Mouse (Mus musculus) cerebellum, adult 11-12 months (tissue): ENCODE results near the gene Fam129a.
"Not testable (repeated sequence)": the region's sequence is repeated elsewhere in the genome, so short reads cannot be mapped to it uniquely, and the experiment has no call there.

Experiments
- DNase-seq: peaks from one replicate; pipeline ENCODE4 v3.0.0; 2022

Gene Fam129a

DNA sequence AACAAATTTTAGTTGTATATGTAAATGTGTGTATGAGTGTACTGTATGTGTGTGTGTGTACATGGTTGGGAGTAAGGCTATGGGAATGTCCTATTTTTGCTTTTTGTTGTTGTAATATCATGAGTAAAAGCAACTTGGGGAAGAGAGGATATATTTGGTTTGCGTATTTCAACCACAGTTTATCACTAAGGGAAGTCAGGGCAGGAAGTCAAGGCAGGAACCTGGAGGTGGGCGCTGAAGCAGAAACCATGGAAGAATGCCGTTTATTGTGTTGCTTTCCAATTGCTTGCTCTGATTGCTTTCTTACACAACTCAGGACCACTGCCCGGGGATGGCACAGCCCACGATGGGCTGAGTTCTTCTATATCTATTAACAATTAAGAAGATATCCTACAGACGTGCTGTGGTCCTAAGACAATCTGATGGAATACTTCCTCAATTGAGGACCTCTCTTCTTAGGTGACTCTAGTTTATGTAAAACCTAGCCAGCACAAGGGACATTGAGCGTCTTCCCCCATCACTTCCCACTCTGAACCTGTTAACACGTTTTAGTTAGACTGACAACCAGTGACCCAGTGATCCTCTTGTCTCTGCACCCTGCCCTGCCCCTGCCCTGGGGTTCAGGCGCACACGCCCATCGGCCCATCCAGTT, 13.7 kb downstream of the Fam129a start:
- DNase-seq: no peak

DNA sequence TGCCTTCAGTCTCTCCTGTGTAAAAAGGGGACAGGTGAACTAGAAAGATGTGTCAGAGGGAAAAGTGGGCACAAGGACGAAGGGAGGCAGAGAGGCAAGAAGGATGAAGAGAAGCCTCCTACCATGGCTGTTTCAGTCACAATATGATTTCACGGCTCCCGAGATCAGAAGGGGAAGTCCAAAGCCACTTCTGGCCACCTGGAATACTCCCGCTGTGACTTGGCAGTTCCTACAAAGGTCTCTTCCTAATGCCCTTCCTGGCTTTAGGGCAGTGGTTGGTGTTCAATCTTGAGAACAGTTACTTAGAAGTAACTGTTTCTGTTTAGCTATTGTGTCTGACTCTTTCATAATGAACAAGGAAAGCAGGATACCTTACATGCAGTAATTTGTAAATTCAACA, 14.7 kb downstream of the Fam129a start:
- DNase-seq: no peak

DNA sequence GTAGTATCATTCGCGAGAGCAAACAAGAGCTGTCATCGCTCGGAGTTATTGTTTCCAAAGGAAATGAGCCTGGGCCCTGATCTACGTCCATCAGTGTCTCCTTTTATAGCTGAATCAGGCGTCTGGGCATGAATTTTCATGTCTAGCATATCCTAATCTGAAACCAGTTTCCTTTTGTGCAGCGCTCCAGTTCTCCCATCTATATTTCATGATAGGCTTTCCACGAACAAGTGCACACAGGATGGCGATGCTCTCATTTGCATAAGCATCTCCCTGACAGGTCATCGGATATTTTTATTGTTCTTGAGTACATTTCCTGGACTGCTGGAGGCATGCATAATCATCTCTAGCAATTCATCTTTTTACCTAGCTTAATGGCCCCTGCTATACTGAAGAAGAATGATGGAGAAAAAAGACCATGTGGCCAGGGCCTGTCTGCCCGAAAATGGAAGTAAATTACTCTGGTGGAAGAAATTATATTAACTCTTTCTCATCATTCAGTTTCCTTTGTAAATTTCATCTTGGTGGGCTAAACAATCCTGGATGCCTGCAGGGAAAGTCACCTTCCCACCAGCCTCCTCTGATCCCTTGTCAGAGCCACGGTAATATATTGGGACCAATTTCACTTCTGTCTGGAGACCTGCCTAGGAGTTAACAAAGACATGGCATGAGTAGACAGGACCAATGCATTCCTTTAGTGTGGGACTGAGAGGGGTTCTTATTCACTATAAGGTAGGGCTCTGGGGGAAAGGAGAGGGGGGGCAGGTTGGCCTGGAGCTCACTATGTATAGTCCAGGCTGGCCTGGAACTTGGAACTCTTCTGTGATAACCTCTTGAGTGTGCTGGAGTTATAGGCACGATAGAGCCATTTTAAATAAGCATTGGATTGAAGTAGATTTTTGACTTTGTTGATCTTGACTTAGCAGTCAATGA, 21.4 kb downstream of the Fam129a start:
- no peak for DNase-seq

DNA sequence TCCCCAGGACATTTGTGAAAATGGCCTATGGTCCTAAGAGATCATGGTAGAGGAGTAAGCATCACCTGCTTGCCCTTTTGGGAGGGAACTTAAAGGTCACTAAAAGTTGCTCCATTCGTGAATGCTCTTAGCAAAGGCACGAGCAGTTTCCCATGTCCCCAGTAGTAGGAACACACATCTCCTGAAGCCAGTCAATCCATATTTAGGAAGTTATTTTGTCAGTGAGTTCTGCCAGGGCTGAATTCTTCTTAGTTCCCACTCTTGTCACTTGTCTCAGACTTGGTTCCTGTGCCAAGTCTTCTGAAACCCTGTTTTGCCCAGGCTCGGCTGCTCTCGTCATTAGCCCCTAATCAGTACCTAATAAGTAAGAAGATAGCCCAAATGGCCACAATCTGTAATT, 23.9 kb downstream of the Fam129a start:
- DNase-seq: no peak

DNA sequence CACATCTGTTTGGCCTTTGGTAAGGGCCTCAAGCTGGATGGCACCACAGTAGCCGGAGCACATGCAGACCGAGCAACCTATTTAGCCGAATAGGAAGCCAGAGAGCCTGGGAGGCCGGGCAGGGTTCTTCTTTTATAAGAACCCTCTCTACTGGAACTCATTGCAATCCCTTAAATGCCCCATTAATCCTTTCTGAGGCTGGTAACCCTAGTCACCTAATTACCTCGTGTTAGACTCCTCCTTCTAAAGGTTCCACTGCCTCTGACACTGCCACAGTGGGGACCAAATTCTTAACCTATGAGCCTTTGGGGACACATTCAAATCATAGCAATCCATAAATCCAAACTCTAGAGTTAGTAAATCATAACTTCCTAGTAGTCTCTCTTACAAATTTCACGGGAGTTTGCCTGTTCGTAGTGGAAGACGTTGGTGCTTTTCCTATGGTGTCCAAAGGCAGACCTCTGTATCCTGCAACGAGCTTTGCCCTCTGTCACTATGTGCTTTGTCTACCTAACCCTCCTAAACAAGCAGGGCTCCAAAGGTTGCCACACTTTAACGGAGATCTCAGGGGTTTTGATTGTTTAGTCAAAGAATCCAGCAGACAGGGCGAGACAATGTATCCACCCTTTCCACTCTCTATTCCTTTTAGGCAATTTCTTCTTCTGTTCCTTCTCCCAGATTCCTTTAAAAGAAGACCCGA, 24.8 kb downstream of the Fam129a start:
- no peak for DNase-seq

DNA sequence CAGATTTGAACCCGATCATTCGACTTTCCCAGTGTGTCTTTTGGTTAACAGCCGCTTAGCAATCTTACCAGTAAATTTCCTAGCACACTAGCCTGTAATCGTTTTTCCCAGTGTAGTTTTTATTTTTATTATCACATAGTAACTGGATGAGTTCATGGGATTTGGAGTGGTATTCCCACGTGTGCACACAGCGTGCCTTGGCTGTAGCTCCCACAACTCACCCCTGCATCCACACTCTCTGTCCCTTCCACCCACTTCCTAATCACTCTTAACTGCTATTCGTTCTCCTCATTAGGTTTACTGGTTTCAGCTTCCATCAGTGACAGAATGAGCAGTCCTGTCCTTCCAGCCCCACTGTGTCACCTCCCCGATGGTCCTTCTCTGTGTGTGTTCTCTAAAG, 25.6 kb downstream of the Fam129a start:
- DNase-seq: no peak

DNA sequence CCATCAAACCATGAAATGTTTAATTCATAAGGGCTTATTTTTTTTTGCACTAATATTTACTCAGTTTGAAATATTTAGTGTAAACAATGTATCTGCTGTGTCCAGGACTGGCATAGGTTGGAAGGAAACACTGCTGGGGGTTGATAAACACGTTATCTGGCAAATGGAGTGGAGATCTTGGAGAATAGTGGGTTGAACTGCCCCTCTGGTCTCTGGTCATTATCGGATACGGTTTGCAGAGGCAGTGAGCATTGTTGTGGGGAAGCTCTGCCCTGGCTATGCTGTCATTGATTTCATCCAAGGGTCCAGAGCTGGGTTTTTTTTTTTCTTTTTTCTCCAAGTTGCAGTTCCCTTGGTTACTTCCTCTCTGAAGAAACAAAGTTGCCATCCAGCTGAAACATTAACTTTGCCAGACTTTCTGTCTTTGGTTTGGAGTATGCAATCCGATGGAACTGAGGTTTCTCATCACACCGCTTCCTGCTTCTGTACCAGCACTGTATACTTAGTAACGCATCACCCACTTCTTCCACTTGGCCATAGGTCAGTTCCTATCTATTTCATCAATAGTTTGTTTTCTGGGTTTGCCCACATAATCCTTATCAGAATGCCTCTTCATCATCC, 26.8 kb downstream of the Fam129a start:
- no peak for DNase-seq

DNA sequence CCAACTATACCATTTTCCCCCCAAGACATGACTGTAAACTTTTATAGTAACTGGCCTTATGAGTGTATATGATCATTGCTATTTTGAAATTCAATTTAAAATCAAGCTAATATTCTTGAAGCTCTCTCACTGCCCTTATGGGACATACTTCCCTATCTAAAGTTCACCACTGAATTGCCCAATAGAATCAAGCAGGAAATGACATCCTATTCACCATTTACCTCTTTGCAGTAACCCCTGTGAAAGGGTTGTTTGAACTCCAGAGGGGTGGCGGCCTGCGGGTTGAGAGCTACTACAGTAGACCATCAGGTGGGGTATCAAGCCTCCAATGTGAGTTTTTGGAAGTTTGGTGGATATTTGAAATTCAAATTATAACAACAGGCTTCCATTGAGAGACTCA, 27.9 kb downstream of the Fam129a start:
- DNase-seq: no peak

DNA sequence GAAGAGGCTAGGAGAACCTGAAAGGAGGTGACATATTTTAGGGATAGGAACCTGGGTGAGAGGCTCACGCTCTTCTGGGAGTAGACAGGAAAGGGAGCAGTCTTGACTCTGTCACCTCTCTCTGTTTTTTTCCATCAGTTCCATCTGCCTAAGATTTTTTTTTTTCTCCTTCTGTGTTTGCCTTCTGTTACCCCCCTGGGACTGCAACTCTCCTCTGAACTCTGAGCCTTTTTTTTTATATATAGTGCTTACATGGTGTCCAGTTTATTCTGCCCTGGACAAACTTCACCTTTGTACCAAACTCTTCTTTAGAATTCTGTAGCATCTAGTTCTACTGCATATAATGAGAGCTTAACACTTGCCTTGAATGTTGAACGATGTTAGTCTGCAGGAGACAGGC, 33.3 kb downstream of the Fam129a start:
- no peak for DNase-seq

DNA sequence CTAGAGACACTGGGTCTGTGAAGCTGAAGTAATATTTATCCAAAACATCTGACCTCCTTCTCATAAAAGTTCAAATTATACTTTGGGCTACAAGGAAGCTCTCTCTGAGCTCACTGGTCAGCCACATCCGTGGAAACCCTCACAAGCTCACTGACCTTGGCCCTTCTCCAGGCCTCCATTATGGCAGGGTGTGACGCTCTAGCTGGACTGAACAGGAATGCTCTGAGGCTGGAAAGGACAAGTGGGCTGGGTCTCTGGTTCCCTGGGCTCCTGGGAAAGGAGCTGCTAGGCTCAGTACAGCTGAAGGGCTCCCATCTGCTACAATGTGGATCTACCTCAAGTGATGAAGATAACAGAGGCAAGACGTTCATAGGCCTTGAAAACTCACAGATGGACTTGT, 37.0 kb downstream of the Fam129a start:
- not testable (repeated sequence) for DNase-seq

DNA sequence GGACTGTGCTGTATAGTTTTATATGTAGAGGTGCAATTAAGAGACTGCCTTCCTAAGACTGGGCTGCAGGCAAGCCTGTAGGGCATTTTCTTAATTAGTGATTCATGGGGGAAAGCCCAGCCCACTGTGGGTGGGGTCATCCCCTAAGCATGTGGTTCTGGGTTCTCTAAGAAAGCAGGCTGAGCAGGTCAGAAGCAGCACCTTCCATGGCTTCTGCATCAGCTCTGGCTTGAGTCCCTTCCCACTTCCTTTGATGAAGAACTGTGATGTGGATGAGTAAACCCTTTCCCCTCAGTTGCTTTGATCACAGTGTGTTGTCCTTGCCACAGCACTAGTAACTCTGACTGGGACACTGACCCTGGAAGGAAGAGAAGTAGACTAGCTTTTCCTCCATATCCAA, 39.6 kb downstream of the Fam129a start:
- no peak for DNase-seq

DNA sequence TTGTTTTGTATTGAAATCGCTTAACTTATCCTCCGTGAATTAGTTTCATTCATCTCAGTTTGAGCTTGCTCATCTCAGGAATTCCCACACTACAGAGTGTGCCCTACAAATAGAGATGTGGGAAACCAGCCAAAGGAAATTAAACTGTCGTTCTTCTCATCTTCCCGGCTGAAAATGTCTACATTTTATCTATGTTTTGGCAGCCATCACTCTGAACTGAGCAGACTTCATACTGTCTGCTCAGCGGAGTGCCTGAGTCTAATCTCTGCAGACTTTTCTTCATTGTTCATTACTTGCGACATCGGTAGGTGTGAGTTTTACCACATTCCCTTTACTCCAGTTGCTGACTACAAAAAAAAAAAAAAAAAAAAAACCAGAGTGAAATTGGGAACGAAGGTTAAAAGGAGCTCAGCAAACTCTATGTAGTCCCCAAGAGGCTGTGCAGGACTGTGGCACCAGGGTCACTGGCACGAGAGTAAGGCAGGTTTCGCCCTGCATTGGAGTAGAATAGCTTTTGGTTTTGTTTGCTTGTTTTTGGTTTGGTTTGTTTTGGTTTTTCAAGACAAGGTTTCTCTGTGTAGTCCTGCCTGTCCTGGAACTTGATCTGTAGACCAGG, 43.4 kb downstream of the Fam129a start:
- no peak for DNase-seq

DNA sequence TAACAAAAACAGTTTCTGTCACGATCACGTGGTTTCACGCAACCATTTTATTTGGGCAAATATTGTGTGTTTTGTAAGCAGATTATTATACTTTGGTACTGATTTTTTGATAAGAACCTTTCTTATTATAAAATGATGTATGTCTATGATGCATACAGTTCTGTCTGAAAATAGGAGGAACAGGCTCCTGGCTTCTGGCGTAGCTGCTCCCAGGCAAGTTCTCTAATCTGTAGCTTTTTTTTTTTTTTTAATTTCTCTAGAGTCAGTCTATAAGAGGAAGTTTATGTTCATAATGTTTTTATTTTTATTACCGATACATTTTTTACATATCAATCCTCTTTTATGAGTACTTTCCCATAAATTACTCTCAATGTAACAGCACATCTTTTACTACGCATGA, 44.6 kb downstream of the Fam129a start:
- no peak for DNase-seq

DNA sequence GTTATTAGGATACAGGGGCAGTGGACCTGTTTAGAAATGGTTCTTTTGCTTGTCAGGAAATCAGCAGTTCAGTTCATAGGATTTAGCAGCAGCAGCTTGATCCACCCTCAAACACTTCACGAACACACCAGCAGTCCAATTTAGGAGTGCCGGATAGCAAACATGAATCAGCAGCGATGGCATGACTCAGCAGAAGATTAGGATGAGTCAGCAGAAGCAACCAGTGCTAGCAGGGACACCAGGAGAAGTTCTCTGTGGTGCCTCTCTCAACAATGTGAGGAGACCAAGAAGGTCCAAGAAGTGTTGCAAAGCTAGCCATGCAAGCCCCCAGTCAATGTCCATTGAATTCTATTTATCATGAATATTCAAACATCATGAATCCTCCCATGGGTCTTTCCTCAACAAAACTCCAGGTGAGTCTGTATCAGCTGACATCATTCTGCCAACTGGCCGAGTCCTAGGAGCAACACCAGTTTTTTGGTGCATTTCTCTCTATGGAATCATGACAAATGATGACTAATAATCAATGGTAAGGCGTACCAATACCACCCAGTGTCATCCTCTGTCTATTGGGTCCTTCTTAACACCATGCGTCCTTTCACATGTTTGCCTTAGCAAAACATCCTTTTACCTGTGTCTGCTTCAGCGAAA, 45.7 kb downstream of the Fam129a start:
- DNase-seq: no peak

DNA sequence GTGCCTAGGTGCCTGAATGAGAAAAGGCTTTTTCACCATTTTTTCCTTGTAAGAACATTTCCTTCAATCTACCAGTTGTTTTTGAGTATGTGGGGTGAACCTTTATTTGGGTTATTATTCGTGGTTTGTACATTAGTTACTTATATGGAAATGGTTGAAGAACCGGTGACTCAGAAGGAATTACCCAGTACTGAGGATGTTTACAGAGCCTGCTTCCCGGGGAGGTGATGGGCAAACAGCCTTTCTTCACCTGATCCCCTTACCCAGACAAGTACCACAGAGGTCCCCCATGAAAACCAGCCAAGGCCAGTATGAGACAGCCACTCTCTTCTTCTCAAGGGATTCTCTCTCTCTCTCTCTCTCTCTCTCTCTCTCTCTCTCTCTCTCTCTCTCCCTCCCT, 47.3 kb downstream of the Fam129a start:
- no peak for DNase-seq

DNA sequence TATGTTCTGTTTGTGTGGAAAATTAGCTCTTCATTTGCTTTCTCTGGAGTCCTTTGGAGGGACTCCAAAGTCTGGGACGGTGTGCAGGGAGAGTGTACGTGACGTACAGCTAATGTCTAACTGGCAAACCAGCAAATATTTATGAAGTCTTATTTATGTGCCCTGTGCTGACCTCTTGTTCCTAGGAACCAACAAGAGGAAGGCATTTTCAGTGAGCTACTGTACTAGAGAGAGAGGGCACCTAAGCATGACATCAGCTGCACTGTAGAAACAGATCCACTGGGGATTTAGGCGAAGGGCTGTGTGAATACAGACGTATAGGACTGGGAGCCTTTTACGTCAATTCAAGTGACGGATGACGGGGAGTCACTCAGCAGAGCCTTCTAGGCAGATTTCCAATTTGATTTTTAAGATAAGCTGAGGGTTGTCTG, 48.3 kb downstream of the Fam129a start:
- no peak for DNase-seq

DNA sequence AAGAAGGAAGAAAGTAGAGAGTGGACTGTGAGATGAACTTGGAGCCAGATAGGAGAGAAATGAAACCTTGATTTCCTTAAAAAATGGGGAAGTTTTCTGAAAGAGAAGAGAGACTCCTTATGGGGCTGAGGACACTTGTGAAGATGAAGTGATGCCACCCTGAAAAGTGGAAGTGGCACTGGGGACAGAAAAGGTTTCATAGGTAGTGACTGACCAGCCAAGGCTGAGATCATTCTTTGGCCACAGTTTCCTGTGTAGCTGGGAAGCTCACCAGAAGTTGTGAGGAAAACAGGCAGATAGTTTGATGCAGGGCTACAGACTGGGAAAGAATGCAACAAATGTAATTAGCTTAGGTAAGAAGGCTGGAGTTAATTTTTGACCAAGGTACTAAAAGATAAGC, 49.7 kb downstream of the Fam129a start:
- no peak for DNase-seq

DNA sequence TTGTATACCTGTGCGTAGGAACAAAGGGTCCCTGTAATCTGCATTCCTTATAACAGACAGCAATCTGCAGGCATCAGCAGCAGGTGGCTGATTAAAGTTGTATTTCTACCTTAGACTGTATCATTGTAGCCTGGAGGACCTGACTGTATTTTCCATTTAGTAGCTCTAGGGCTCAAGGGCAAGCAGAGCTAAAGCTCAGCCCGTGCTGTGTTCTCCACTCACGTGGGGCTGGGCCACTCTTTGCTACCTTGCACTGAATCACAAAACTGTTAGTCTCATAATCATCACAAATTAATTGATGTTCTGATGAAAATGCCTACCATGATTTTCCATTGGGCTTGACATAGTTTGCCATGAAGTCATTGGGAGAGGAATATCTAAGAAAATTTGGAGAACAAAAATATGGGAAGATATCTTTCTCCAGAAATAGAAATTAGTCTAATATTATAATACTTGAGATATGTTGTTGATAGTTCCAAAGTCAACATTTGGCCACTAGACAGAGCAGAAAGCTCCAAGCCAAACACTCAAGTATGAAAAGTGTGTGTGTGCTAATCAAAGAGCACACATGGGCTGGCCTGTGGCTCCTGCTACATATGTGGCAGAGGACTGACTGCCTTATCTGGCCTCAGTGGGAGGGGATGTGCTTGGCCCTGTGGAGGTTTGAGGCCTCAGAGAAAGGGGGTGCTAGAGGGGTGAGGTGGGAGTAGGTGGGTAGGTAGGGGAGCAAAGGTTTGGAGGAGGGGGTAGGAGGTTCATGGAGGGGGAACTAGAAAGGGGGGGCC, 53.6 kb downstream of the Fam129a start:
- DNase-seq: no peak

DNA sequence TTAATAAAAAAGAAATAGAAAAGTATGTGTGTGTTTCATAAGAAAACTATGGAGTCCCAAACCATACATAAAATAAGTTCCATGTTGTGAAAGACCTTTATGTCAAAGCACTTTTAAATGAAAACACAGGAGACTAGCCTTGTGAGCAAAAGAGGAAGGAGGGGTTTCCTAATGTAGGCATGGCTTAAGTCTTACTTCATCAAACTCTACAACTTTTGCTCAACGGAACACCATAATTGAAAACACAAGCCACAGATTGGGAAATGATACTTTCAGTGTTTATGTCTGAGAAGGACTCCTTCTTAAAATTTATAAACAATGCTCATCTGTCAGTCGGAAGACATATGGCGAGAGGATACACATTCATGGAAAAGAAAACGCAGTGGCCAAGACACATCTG, 54.3 kb downstream of the Fam129a start:
- no peak for DNase-seq

DNA sequence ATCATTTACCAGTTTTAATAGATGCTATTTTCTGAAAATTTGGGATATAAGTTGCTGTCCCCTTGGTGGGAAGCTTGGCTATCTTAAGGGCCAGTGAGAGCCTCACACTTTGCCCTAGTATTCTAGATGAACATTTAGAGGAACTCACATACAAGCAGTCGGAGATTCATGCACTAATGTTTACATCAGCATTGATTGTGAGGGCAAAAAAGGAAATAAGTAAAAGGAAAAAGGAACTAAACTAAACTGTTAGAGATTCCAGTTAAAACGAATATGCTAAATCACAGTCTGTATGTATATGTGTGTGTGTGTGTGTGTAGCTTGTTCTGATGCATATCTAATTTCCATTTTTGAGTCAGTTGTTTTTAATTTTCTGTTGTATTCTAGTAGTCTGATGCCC, 54.7 kb downstream of the Fam129a start:
- DNase-seq: no peak

DNA sequence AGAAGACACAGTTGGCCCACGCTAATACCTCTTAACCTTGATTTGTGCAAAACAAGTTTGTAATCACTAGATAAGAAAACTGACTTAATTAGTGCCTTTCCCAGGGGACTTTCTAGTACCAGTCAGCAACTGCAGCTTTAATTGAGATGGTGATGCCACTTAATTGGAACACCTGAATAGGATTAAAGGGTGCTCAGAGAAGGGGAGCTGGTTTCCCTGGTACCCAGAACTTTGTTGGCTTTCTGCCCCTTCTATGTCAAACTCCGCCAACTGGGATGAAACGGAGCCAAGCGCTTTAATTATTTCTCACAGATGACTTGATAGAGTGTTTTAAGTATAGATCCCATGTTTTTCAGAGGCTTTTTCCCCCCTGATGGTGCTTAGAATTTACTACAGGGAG, 55.6 kb downstream of the Fam129a start:
- no peak for DNase-seq

DNA sequence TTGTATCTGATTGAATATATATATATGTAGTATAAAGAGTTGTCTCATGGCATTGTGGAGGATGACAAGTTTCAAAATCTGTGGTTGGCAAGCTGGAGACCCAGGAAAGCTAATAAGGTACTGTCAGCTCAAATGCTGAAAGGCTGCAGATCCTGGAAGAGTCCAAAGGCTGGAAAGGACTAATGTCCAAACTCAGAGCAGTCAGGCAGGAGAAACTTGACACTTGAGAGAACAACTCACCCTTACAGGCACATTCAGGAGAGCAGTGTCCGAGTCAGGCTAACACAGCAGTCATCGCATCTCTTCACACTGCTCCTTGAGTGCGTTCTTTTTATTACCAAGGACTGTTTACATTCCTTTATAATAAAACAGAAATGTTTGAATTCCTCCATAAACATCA, 56.2 kb downstream of the Fam129a start:
- no peak for DNase-seq
